In the genomic region with DNA sequence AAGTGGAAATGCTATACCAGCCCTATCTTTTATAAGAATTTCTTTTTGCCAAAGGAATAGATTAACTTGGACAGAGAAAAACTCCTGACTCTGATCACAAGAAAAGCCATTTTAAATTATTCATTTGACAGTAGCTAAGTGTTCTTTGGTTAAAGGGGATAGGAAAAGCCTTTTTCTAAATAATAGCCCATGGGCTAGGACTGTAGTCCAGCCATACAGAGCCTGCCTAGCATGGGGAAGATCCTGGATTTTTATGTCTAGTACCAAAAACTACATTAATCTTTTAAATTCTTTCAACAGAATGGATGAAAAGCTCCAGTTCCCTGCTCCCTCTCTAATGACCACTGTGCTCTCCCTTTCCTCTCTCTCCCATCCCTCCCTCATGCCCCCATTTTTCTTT, we compare ENCODE assay signal across 15 mouse cellular contexts.
"Had no signal": no experiment of that assay in that cellular context is flagged by ENCODE, and none has a peak within 500 bp of the region (broad histone marks: within the 10 kb centered on the region; RNA-seq: fewer than 3 reads in every experiment).

No protein-coding gene starts in this region.

- H3K4me1 ChIP-seq: neural tube, embryonic 13.5 days; neural tube, embryonic 15.5 days; stomach, embryonic 15.5 days had no signal

- H3K27ac ChIP-seq: neural tube, embryonic 13.5 days; neural tube, embryonic 15.5 days; stomach, embryonic 15.5 days; stomach, postnatal 0 days had no signal

- DNase-seq: right cerebral cortex, adult 18-20 months; right cerebral cortex, postnatal 14 days; right cerebral cortex, postnatal 25 days; right cerebral cortex, postnatal 4 days; spleen, adult 18-20 months; thymus, adult 18-20 months; thymus, adult 2 months; thymus, postnatal 14 days; thymus, postnatal 25 days; thymus, postnatal 36 days; thymus, postnatal 4 days had no signal

- H3K36me3 ChIP-seq: neural tube, embryonic 13.5 days; neural tube, embryonic 15.5 days; stomach, embryonic 15.5 days had no signal

- H3K9ac ChIP-seq: neural tube, embryonic 13.5 days; neural tube, embryonic 15.5 days; stomach, embryonic 15.5 days had no signal

- H3K9me3 ChIP-seq: neural tube, embryonic 13.5 days; neural tube, embryonic 15.5 days; stomach, embryonic 15.5 days had no signal

- H3K27me3 ChIP-seq: neural tube, embryonic 13.5 days; neural tube, embryonic 15.5 days; stomach, embryonic 15.5 days had no signal

- H3K4me2 ChIP-seq: neural tube, embryonic 13.5 days; neural tube, embryonic 15.5 days; stomach, embryonic 15.5 days had no signal

- H3K4me3 ChIP-seq: neural tube, embryonic 13.5 days; neural tube, embryonic 15.5 days; stomach, embryonic 15.5 days had no signal
